Mouse (Mus musculus): Measurements from ENCODE around the gene Padi1.

DNA sequence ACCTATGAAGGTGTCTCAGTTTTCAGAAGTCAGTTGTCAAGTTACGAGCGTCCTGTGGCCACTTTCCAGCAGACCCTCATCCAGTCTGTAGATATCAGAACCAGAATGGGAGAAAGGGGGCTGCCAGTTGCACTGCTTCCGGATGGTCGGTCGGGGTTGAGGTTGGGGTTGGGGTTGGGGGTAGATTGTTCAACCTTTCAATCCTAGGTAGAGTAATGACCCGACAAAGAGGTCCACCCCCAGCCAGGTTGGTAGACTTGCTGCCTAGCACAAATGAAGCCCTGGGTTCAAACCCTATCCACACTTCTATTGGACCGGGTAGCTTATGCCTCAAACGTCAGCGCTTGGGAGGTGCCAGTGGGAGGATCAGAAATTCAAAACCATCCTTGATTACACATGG lies 33.1 kb upstream of the Padi1 start:
- TF ChIP-seq GATA1 (IDR thresholded peaks at IDR 0.05; ENCODE audit: borderline replicate concordance, low read length) = no peak
- TF ChIP-seq FLI1 (IDR thresholded peaks at IDR 0.05; ENCODE audit: low read length) = no peak
